Mouse (Mus musculus) liver, adult 2 months (tissue): ENCODE results near the gene Mvb12a.

Experiments
- CTCF ChIP-seq: fragments of 200-500 bp; IDR thresholded peaks from 2 replicates; pipeline ENCODE4 v1.5.1; 2011; ENCODE audit warnings: low read depth, low read length, control low read depth
- POLR2A ChIP-seq: fragments of 200-500 bp; IDR thresholded peaks from 2 replicates; pipeline ENCODE4 v1.6.1; 2011; ENCODE audit warnings: low read length, control low read depth; ENCODE audit not compliant: insufficient read depth; ENCODE audit errors: extremely low read depth

DNA sequence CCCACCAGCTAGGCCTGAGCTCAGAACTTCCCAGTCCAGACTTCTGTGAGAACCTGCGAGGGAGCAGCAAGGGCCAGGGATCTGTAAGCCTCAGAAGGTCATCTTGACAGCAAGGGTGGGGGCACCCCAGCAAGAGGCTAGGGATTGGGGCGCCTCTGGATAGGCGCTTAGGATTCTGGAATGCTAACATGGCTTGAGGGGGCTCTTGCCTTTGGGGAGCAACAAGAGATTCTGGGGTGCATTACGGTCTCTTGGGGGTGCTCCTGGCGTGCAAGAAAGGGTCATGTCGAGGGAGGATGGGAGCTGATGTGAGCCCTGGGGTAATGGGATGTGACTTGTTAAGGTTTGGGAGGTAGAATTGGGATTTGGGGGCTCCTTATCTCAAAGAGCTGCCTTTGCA lies 26.2 kb downstream of the Mvb12a start:
- TF ChIP-seq CTCF (no peak), POLR2A (no peak)
